Comparison of ENCODE assay signal across 8 mouse cellular contexts in the genomic region with DNA sequence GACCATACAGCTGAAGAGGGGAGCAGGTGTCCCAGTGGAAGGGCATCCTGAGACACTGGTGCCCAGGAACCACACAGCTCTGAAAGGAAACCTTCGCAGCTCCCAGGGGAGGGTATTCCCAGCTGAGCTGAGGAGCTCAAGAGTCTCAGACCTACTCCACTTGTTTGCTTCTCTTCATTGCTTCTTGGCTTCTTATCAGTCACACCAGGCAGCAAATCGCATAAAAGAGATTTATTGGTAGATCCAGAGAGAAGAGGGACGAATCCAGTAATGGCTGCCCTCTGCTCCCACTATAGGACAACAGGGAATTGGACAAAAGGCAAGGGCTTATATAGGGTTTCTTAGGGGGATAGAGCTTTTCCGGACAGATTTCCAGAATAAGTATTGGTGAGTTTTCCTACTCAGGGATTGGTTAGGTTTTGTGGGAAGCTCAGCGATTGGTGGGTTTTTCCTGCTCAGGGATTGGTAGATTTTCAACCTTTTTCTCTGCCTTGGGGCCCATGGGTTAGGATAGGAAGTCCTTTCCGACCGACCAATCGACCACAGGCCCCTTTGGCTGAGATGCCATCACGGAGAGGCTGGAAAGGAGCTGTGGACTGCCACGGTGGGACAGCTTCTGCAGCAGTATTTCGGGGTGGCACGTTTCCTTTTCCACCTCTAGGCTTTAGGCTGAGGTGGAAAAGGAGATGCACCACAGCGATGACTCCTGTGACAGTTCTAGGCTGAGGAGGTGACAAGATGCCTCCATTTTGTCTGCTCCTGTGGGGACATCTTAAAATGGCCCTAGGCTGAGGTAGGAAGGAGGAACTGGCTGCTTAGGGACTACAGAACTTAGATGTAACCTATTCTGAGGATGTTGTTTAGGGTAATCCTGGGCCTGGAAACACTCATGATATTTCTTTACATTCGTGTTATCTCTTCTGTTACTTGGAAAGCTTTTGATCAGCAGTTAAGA. TPM values are rescaled to one million over a fixed set of nuclear protein-coding genes. Genes with fewer than 3 reads are reported as not detected.
DNase-seq lines count a peak whose midpoint lies in the region; ATAC-seq and TF ChIP-seq lines count a peak whose summit lies in the region.

No protein-coding gene starts in this region.

- ATAC-seq in forebrain, postnatal 0 days = no peak
- no peak for ATAC-seq in inflammation-experienced regulatory T-cells, adult 6 months

- H3K4me2 ChIP-seq in forebrain, postnatal 0 days (ENCODE audit: low read depth) = peak overlapping the region; percentile 73

- no peak for TF ChIP-seq CTCF in cerebellum, adult 2 months (IDR thresholded peaks at IDR 0.05; ENCODE audit: borderline replicate concordance, insufficient read depth, low read depth, low read length)
- TF ChIP-seq CTCF in forebrain, postnatal 0 days (IDR thresholded peaks at IDR 0.05; ENCODE audit: low read depth) = no peak

- TF ChIP-seq POLR2A in cerebellum, adult 2 months (IDR thresholded peaks at IDR 0.05; ENCODE audit: borderline replicate concordance, insufficient read depth, low read length) = no peak

- no peaks in the 10 kb centered on the region for H3K9me3 ChIP-seq in forebrain, postnatal 0 days (ENCODE audit: low read length)
- H3K9me3 ChIP-seq in midbrain, embryonic 10.5 days (replicated peaks) = no peaks in the 10 kb centered on the region

- no peak overlapping the region for H3K27ac ChIP-seq in cerebellum, adult 2 months (ENCODE audit: insufficient read depth, low read length)
- no peak overlapping the region for H3K27ac ChIP-seq in forebrain, postnatal 0 days (ENCODE audit: low read depth, low read length)
- 0 out of 2 replicates have a peak overlapping the region, but pooled peaks have one; percentile 9 for H3K27ac ChIP-seq in midbrain, embryonic 10.5 days (replicated peaks)

- peak overlapping the region; percentile 17 for H3K4me3 ChIP-seq in cerebellum, adult 2 months (replicated peaks; ENCODE audit: insufficient read depth, low read depth, low read length)
- peak overlapping the region; percentile 93 for H3K4me3 ChIP-seq in forebrain, postnatal 0 days (ENCODE audit: low read depth, low read length)
- peak overlapping the region; percentile 91 for H3K4me3 ChIP-seq in midbrain, embryonic 10.5 days

- H3K36me3 ChIP-seq in forebrain, postnatal 0 days (ENCODE audit: insufficient read depth) = no peaks in the 10 kb centered on the region
- peaks cover 3% of the 10 kb centered on the region; the same call in 1 of the 2 replicates for H3K36me3 ChIP-seq in midbrain, embryonic 10.5 days

- H3K9ac ChIP-seq in forebrain, postnatal 0 days = no peak overlapping the region

- WGBS in cerebellum, adult 2 months = 69% methylated on average over 14 of the region's 14 CpGs
- 82% methylated on average over 14 of the region's 14 CpGs for WGBS in forebrain, postnatal 0 days
- 90% methylated on average over 14 of the region's 14 CpGs for WGBS in midbrain, embryonic 10.5 days

- no peaks in the 10 kb centered on the region for H3K27me3 ChIP-seq in cerebellum, adult 2 months (ENCODE audit: control insufficient read depth, insufficient read depth, low read length)
- H3K27me3 ChIP-seq in forebrain, postnatal 0 days (ENCODE audit: insufficient read depth, low read length) = no peaks in the 10 kb centered on the region
- H3K27me3 ChIP-seq in midbrain, embryonic 10.5 days (ENCODE audit: low read depth, poor library complexity, severe bottlenecking) = no peaks in the 10 kb centered on the region

- peaks cover 5% of the 10 kb centered on the region for H3K4me1 ChIP-seq in cerebellum, adult 2 months (ENCODE audit: control insufficient read depth, insufficient read depth, low read length)
- H3K4me1 ChIP-seq in forebrain, postnatal 0 days (ENCODE audit: insufficient read depth) = peaks cover 11% of the 10 kb centered on the region; the same call in 1 of the 2 replicates
- peaks cover 26% of the 10 kb centered on the region for H3K4me1 ChIP-seq in midbrain, embryonic 10.5 days

- DNase-seq in cerebellum, adult 2 months = no peak
- no peak for DNase-seq in cerebellum, postnatal 36 days
- peak; percentile 39 for DNase-seq in ES-CJ7 (ENCODE audit: low read depth, low spot score)
- no peak for DNase-seq in forebrain, postnatal 0 days
- DNase-seq in midbrain, embryonic 10.5 days (ENCODE audit: low spot score) = no peak
- no peak for DNase-seq in left cerebral cortex, adult 8-10 months (ENCODE audit: low spot score in 2 of 2)
- no peak for DNase-seq in frontal cortex, postnatal 36 days (ENCODE audit: low spot score in 2 of 2)

RNA-seq across cellular contexts. Expression of a gene that starts 1.7 kb away (rescaled TPM):
- 71.9 and 73.4 TPM in 2 replicates for polyA plus RNA-seq in cerebellum, adult 2 months (2012; rRNA removed)
- total RNA-seq in forebrain, postnatal 0 days (2014; rRNA removed) = 70.9 and 81.0 TPM in 2 replicates
- polyA plus RNA-seq in forebrain, postnatal 0 days (2015; fragmentation: Nextera tagmentation; extraction: Ambion mirVana) = 20.2 and 25.7 TPM in 2 replicates
- polyA plus RNA-seq in midbrain, embryonic 10.5 days (2016; fragmentation: Nextera tagmentation; extraction: Ambion mirVana) = 19.0 and 22.0 TPM in 2 replicates
- 10 to 100 TPM; 63.9 to 74.1 (median 69.3) TPM for total RNA-seq in left cerebral cortex, adult 8-10 months (2022)
- 10 to 100 TPM in 2 of 3 experiments, 1 to 10 TPM in 1; 9.3 to 15.1 (median 13.8) TPM for polyA plus RNA-seq in inflammation-experienced regulatory T-cells, adult 6 months (2017; shearing (Covaris generic))

RNA-seq across cellular contexts. Expression of a gene that starts 1.9 kb away (rescaled TPM):
- polyA plus RNA-seq in cerebellum, adult 2 months (2012; rRNA removed) = 52.5 and 53.7 TPM in 2 replicates
- total RNA-seq in forebrain, postnatal 0 days (2014; rRNA removed) = 121 and 142 TPM in 2 replicates
- 119 and 129 TPM in 2 replicates for polyA plus RNA-seq in forebrain, postnatal 0 days (2015; fragmentation: Nextera tagmentation; extraction: Ambion mirVana)
- 92.6 and 95.0 TPM in 2 replicates for polyA plus RNA-seq in midbrain, embryonic 10.5 days (2016; fragmentation: Nextera tagmentation; extraction: Ambion mirVana)
- 100 to 1,000 TPM in 2 of 4 experiments, 10 to 100 TPM in 2; 94.8 to 117 (median 99.8) TPM for total RNA-seq in left cerebral cortex, adult 8-10 months (2022)
- 10 to 100 TPM; 54.2 to 93.0 (median 62.4) TPM for polyA plus RNA-seq in inflammation-experienced regulatory T-cells, adult 6 months (2017; shearing (Covaris generic))

RNA-seq across cellular contexts. Expression of a gene that starts 34.7 kb away (rescaled TPM):
- 56.1 and 56.7 TPM in 2 replicates for polyA plus RNA-seq in cerebellum, adult 2 months (2012; rRNA removed)
- 41.5 and 50.3 TPM in 2 replicates for total RNA-seq in forebrain, postnatal 0 days (2014; rRNA removed)
- polyA plus RNA-seq in forebrain, postnatal 0 days (2015; fragmentation: Nextera tagmentation; extraction: Ambion mirVana) = 10.6 and 19.6 TPM in 2 replicates
- 32.1 and 40.3 TPM in 2 replicates for polyA plus RNA-seq in midbrain, embryonic 10.5 days (2016; fragmentation: Nextera tagmentation; extraction: Ambion mirVana)
- total RNA-seq in left cerebral cortex, adult 8-10 months (2022) = 10 to 100 TPM; 34.4 to 51.8 (median 42.0) TPM
- 10 to 100 TPM; 19.6 to 23.6 (median 21.9) TPM for polyA plus RNA-seq in inflammation-experienced regulatory T-cells, adult 6 months (2017; shearing (Covaris generic))

Comparison
In these comparisons a context has a peak if more than half of its experiments do, and no peak if none do; other contexts are left out.
1. H3K4me3 ChIP-seq: peak in every context shown above with its lines; median percentile 93 in forebrain, postnatal 0 days; 91 in midbrain, embryonic 10.5 days; 17 in cerebellum, adult 2 months.